Mouse (Mus musculus) liver, embryonic 13.5 days (tissue): ENCODE data around the gene Eme2. TPM values are rescaled to one million over a fixed set of nuclear protein-coding genes. Genes with fewer than 3 reads are reported as not detected.
"Not testable (repeated sequence)": the region's sequence is repeated elsewhere in the genome, so short reads cannot be mapped to it uniquely, and the experiment has no call there.

Experiments
- ATAC-seq: fragments of 200-750 bp; cut with Nextera tagmentation; 2 replicates; pipeline ENCODE4 v1.8.0; 2017; ENCODE audit warnings: low read depth, mild to moderate bottlenecking, moderate number of reproducible peaks, moderate library complexity
- DNase-seq: peaks from one replicate; pipeline ENCODE4 v3.0.0; 2022
- H3K27ac ChIP-seq: fragments of 300-500 bp; sonication (generic); 2 replicates; pipeline ENCODE4 v1.5.1; 2015; ENCODE audit warnings: moderate library complexity, mild to moderate bottlenecking, inconsistent platforms
- H3K27me3 ChIP-seq: fragments of 300-500 bp; sonication (generic); 2 replicates; pipeline ENCODE4 v1.6.1; 2015; ENCODE audit warnings: mild to moderate bottlenecking, inconsistent platforms
- H3K36me3 ChIP-seq: fragments of 300-500 bp; sonication (generic); 2 replicates; pipeline ENCODE4 v1.6.1; 2015; ENCODE audit warnings: mild to moderate bottlenecking, inconsistent platforms
- H3K4me1 ChIP-seq: fragments of 300-500 bp; sonication (generic); replicated peaks from 2 replicates; pipeline ENCODE4 v1.6.1; 2015; ENCODE audit warnings: inconsistent platforms
- H3K4me2 ChIP-seq: fragments of 300-500 bp; sonication (generic); 2 replicates; pipeline ENCODE4 v1.6.1; 2015; ENCODE audit warnings: inconsistent platforms, mild to moderate bottlenecking, moderate library complexity
- H3K4me3 ChIP-seq: fragments of 300-500 bp; sonication (generic); replicated peaks from 2 replicates; pipeline ENCODE4 v1.5.1; 2015; ENCODE audit warnings: mild to moderate bottlenecking, inconsistent platforms
- H3K9ac ChIP-seq: fragments of 300-500 bp; sonication (generic); 2 replicates; pipeline ENCODE4 v1.6.1; 2015; ENCODE audit warnings: mild to moderate bottlenecking, inconsistent platforms
- H3K9me3 ChIP-seq: fragments of 300-500 bp; sonication (generic); replicated peaks from 2 replicates; pipeline ENCODE4 v1.6.1; 2016; ENCODE audit warnings: inconsistent platforms
- WGBS: fragments of 180-500 bp; shearing (Covaris S2); methylation state at CpG from one replicate; pipeline ENCODE4 v1.1.7; 2015; ENCODE audit not compliant: insufficient replicate concordance; 5-methylcytosine and 5-hydroxymethylcytosine counted together
- polyA plus RNA-seq: library from polyadenylated mRNA; unstranded; fragments of >200 nt; fragmentation: Nextera tagmentation; extraction: Ambion mirVana; gene quantifications from 2 replicates; pipeline ENCODE4 v1.2.1, GENCODE M21; 2015

The Eme2 gene
- 13.8 and 14.6 TPM in 2 replicates for polyA plus RNA-seq

DNA sequence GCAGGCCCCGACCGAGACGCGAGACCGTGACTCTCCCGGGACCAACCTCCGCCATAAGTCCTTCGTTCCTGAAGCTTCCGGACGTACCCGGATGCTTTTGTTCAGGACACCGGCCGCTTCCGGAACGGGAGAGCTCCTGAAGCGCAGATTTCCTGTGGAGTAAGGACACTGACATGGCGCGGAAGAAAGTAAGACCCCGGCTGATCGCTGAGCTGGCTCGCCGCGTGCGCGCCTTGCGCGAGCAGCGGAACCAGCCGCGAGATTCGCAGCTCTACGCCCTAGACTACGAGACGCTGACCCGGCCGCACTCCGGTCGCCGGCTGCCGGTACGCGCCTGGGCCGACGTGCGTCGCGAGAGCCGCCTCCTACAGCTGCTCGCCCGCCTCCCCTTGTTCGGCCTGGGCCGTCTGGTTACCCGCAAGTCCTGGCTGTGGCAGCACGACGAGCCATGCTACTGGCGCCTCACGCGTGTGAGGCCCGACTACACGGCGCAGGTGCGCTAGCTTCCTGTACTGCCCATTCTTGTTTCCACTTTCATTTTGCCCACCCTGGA lies at the start of gene Eme2, which contains the start of gene Mrps34:
Gene Eme2, minus strand, starts transcription at position 93 of the 553 bp plus-strand sequence.
Gene Mrps34, plus strand, starts transcription at position 122 of the 553 bp plus-strand sequence.
- Histone ChIP-seq H3K27me3 (no peaks in the 10 kb centered on the region), H3K9ac (peak within 1 kb of the TSS; percentile 95), H3K9me3 (no peaks in the 10 kb centered on the region), H3K4me2 (peak within 1 kb of the TSS; percentile 96), H3K4me1 (peaks cover 57% of the 10 kb centered on the region), H3K36me3 (peaks cover 73% of the 10 kb centered on the region), H3K4me3 (peak within 1 kb of the TSS; percentile 95), H3K27ac (peak within 1 kb of the TSS; percentile 90)
- peak; percentile 70 for DNase-seq
- ATAC-seq, result peak; percentile 59
- under 1% methylated on average over 61 of the region's 62 CpGs for WGBS

DNA sequence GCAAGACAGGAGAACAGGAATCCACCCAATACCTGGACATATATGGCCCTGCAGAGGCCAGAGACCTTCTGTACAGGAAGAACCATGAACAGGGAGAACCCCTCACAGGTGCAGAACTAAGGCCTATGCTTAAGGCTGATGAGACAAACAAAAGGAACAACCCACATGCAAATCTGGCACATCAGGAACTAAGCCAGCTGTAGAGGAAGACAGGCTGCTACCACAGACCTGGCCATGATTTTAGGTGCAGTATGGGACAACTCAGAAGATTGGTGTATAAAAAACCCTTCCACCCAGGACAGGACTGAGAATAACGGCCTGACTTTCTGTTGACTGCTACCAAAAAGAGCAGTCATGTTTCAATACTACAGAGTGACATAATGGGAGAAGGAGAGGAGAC lies 48.7 kb upstream of the Eme2 start:
- not testable (repeated sequence) for H3K4me1 ChIP-seq, H3K9ac ChIP-seq, H3K9me3 ChIP-seq, DNase-seq, H3K27ac ChIP-seq, H3K27me3 ChIP-seq, ATAC-seq, H3K4me3 ChIP-seq, H3K4me2 ChIP-seq
- WGBS, result 81% methylated on average over 1 of the region's 1 CpGs
- H3K36me3 ChIP-seq, result peaks cover 59% of the 10 kb centered on the region

DNA sequence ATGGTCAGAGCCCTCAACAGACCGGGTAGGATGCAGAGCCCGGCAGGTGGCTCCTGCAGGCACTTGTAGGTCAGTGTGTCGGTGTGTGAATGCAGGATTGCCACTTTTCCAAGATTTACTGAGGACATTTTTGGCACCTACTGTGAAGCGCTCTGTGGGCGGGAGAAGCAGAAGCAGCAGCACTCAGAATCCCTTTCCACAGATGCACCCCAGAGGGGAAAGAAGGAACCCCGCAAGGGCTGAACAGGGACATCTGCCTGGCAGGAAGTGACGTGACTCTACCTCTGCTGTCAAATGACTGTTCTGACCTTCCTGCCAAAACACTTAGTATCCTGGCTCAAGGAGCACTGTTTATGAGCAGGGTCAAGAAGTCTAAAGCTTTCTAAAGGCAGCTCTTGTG lies 48.1 kb upstream of the Eme2 start:
- no peak overlapping the region for H3K4me3 ChIP-seq
- H3K9me3 ChIP-seq, result no peaks in the 10 kb centered on the region
- H3K9ac ChIP-seq, result no peak overlapping the region
- WGBS, result 83% methylated on average over 7 of the region's 7 CpGs
- no peaks in the 10 kb centered on the region for H3K4me1 ChIP-seq
- H3K27ac ChIP-seq, result no peak overlapping the region
- ATAC-seq (no peak), DNase-seq (no peak)
- H3K27me3 ChIP-seq, result no peaks in the 10 kb centered on the region
- peaks cover 53% of the 10 kb centered on the region for H3K36me3 ChIP-seq
- no peak overlapping the region for H3K4me2 ChIP-seq

DNA sequence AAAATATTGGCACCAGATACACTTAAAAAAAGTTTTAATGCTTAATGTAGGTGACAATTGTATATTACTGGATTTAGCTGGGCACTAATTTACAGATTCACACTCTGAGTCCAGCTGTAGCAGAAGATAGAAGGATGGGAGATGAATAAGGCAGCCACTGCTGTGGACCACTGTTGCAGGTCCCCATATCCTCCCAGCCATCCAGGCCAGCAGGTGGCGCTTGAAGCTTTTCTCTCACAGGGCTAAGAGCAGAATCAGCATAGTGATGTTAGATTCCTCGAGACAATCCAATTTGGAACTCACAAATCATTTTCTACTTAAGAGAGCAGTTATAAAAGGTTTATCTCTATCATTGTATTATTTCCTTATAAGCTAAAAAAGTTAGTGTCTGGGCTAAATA lies 47.6 kb upstream of the Eme2 start:
- H3K4me3 ChIP-seq, H3K9ac ChIP-seq, H3K27me3 ChIP-seq, H3K27ac ChIP-seq, H3K4me2 ChIP-seq, H3K4me1 ChIP-seq, H3K9me3 ChIP-seq: not testable (repeated sequence)
- 14% methylated on average over 2 of the region's 2 CpGs for WGBS
- DNase-seq, result peak; percentile 40
- 0 out of 2 replicates have a peak, but pooled peaks have one; percentile 60 for ATAC-seq
- peaks cover 47% of the 10 kb centered on the region for H3K36me3 ChIP-seq

DNA sequence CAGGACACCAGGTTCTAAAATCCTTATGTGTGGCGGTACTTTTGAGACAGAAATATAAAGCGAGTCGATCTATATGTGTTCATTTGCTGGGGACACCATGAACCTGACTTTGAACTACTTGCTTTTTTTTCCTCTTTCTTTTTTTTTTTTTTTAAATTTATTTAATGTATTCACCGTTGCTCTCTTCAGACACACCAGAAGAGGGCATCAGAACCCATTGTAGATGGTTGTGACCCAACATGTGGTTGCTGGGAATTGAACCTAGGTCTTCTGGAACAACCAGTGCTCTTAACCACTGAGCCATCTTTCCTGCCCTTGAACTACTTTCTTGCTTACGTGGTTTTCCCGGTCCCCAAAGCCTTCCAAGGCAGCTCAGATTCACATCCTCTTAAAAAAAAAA lies 42.4 kb upstream of the Eme2 start:
- Histone ChIP-seq H3K9me3 (no peaks in the 10 kb centered on the region), H3K27ac (peak overlapping the region; percentile 90), H3K4me2 (peak overlapping the region; percentile 87), H3K4me1 (peaks cover 41% of the 10 kb centered on the region), H3K36me3 (peaks cover 15% of the 10 kb centered on the region), H3K9ac (peak overlapping the region; percentile 88), H3K27me3 (no peaks in the 10 kb centered on the region), H3K4me3 (peak overlapping the region; percentile 82)
- DNase-seq (no peak), ATAC-seq (no peak)
- WGBS, result 41% methylated on average over 6 of the region's 6 CpGs

DNA sequence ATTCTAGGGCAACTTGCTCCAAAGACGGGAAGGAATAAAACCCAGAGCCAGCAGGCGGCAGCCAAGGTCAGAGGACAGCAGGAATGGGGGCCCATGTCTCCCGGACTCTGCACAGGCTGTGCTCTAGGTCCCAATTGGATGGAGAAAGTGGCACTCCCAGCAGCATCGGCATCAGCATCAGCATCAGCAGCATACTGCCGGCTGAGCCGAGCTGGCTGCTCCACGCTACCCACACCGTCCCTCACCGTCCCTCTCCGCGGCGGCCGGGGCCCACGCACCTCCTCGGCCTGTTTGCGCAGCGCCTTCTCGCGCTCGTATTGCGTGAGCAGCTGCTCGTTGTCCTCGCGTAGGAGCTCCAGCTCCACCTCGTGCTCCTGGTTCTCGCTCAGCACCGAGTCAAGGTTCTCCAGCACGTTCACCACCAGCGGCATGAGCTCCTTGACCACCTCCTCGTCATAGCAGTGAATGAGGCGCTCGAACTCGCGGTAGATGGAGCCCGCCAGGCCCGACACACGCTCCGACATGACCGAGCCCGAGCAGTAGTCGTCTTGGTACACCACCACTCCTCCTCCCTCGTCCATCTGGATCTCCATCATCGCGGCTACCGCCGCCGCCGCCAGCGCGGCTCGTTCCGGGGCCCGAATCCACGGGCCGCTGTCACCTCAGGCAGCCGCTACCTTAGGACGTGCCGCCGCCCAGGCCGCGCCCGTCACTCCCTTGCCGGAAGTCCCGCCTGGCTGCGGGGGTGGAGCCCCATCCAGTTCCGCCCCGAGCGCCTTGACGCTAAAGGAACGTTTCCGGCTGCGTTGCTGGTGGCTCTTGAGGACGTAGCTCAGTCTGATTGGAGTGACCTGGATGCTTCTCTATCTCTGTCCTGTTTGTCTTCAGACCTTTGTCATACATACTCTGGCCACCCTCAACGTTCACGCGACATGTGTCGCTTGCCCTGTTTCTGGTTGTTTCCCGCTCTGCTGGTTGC lies 41.7 kb upstream of the Eme2 start, which contains the start of gene Mapk8ip3:
Gene Mapk8ip3, minus strand, starts transcription at position 719 of the 979 bp plus-strand sequence.
- Histone ChIP-seq H3K9ac (peak within 1 kb of the TSS; percentile 88), H3K4me2 (peak within 1 kb of the TSS; percentile 87), H3K27me3 (no peaks in the 10 kb centered on the region), H3K9me3 (no peaks in the 10 kb centered on the region), H3K27ac (peak within 1 kb of the TSS; percentile 90), H3K36me3 (peaks cover 18% of the 10 kb centered on the region), H3K4me3 (peak within 1 kb of the TSS; percentile 82), H3K4me1 (peaks cover 41% of the 10 kb centered on the region)
- DNase-seq (peak; percentile 97), ATAC-seq (peak; percentile 97)
- under 1% methylated on average over 78 of the region's 78 CpGs for WGBS

DNA sequence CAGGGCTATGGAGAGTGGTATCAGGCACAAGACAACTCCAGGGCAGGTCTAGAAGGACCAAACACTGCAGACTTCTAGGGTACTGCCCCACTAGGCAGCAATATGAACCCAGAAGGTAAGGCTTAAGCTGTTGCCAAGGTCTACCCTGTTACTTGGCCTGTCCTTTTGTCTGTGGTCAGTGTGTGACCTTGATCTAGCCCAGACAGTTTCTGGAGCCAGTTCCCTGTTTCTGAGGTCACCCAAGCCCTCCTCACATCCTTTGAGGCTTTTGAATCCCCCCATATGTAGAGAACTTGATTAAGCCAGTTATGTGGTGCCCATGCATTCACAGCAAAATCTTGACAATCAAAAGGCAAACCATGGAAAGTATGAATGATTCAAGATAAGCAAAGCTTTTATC lies 40.8 kb upstream of the Eme2 start:
- Histone ChIP-seq H3K9me3 (no peaks in the 10 kb centered on the region), H3K27ac (peak overlapping the region; percentile 90), H3K4me3 (peak overlapping the region; percentile 82), H3K4me1 (peaks cover 41% of the 10 kb centered on the region), H3K4me2 (peak overlapping the region; percentile 87), H3K36me3 (peaks cover 23% of the 10 kb centered on the region), H3K27me3 (no peaks in the 10 kb centered on the region), H3K9ac (peak overlapping the region; percentile 88)
- ATAC-seq (no peak), DNase-seq (no peak)

DNA sequence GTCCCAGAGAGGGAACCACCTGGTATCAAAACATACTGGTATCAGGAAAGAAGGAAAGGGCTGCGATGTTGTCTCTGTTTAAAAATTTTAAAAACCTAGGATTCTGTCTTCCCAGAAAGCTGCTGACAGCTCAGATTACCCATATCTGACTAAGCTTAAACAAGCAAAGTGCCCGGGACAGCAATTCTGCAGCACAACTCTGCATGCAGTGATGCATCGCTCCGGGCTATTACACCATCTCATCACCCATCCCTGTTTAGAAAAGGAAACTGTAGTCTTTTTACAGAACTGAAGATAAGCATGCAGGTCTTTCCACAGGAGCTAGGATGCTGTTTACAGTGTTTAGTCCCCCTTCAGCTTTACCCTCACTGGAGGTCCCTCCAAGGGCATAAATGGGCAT lies 40.0 kb upstream of the Eme2 start:
- WGBS, result 68% methylated on average over 4 of the region's 4 CpGs
- Histone ChIP-seq H3K36me3 (peaks cover 23% of the 10 kb centered on the region), H3K4me2 (peak overlapping the region; percentile 87), H3K9me3 (no peaks in the 10 kb centered on the region), H3K4me1 (peaks cover 41% of the 10 kb centered on the region), H3K27ac (peak overlapping the region; percentile 90), H3K4me3 (peak overlapping the region; percentile 82), H3K9ac (peak overlapping the region; percentile 88), H3K27me3 (no peaks in the 10 kb centered on the region)
- no peak for DNase-seq
- ATAC-seq, result no peak

DNA sequence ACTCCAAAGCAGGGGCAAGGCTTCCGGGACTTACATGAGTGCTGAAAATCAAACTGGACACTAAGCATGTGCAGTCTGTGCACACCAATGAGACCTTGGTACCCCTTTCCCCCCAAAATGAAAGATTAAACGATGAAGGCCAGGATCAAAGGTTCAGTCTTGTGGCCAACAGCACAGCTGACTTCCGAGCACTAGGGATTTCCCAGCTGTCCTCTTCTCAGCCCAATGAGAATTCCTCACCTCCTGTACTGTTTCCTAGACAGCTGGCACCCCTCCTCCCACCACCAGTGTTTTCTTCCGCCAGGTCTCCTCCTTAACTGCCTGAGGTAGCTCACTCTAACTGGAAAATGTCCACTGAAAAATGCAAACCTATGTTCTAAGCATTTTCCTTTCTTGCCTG lies 38.3 kb upstream of the Eme2 start:
- WGBS, result 83% methylated on average over 4 of the region's 4 CpGs
- Histone ChIP-seq H3K36me3 (peaks cover 32% of the 10 kb centered on the region), H3K4me2 (no peak overlapping the region), H3K9ac (0 out of 2 replicates have a peak overlapping the region, but pooled peaks have one; percentile 14), H3K4me3 (no peak overlapping the region), H3K27me3 (no peaks in the 10 kb centered on the region), H3K27ac (no peak overlapping the region), H3K9me3 (no peaks in the 10 kb centered on the region), H3K4me1 (peaks cover 47% of the 10 kb centered on the region)
- DNase-seq, result no peak
- ATAC-seq, result no peak

DNA sequence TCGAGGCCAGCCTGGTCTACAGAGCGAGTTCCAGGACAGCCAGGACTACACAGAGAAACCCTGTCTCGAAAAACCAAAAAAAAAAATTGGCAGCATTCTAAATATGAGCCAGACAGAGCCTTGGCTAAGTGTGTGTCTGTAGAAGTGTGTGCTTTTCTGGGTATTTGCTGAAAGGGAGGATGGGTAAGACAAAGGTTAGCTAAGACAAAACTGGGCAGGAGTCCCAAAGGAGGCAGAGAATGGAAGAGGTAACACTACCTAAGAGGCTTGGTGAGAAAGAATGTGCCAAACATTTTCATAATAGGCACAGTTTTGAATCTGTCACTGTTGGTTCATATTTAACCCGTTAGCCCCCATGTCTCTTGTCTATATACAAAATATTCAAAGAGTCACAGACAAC lies 37.5 kb upstream of the Eme2 start:
- Histone ChIP-seq H3K4me2 (no peak overlapping the region), H3K4me1 (peaks cover 44% of the 10 kb centered on the region), H3K4me3 (no peak overlapping the region), H3K36me3 (peaks cover 39% of the 10 kb centered on the region), H3K27me3 (no peaks in the 10 kb centered on the region), H3K9me3 (no peaks in the 10 kb centered on the region), H3K9ac (no peak overlapping the region), H3K27ac (no peak overlapping the region)
- no peak for ATAC-seq
- WGBS, result 87% methylated on average over 4 of the region's 4 CpGs
- DNase-seq, result no peak

DNA sequence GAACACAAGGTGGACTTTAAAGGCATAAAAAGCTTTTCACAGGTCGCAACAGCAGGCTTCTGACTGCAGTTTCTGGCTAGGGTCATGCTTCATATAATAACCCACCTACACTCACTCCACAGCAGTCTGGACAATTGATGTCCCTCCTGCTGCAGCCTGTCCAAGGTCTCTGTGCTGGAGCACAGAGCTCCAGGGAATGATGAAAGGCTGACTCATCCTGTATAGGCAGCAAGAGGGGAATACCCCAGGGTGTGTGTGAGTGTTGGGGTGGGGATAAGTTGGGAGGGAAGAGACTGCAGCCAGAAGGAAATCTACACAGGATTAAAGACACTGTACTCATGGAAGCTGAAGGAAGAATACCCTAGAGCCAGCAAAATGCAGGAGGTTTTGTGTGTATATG lies 34.6 kb upstream of the Eme2 start:
- Histone ChIP-seq H3K27me3 (no peaks in the 10 kb centered on the region), H3K36me3 (peaks cover 66% of the 10 kb centered on the region), H3K4me1 (peaks cover 24% of the 10 kb centered on the region), H3K9ac (no peak overlapping the region), H3K27ac (no peak overlapping the region), H3K9me3 (no peaks in the 10 kb centered on the region), H3K4me3 (no peak overlapping the region), H3K4me2 (no peak overlapping the region)
- ATAC-seq, result no peak
- no peak for DNase-seq
- WGBS, result 87% methylated on average over 1 of the region's 1 CpGs
